Mouse (Mus musculus) limb, embryonic 15.5 days (tissue): ENCODE results near the gene Prrxl1. TPM values are rescaled to one million over a fixed set of nuclear protein-coding genes. Genes with fewer than 3 reads are reported as not detected.

ENCODE experiments used
- ATAC-seq: fragments of 200-750 bp; cut with Nextera tagmentation; 2 replicates; pipeline ENCODE4 v1.8.0; 2017; ENCODE audit warnings: low read depth, moderate TSS enrichment; ENCODE audit not compliant: insufficient number of reproducible peaks, low FRiP score, low TSS enrichment
- H3K27ac ChIP-seq: fragments of 300-500 bp; sonication (generic); 2 replicates; pipeline ENCODE4 v1.5.1; 2015; ENCODE audit warnings: moderate library complexity, mild to moderate bottlenecking, inconsistent platforms
- H3K27me3 ChIP-seq: fragments of 300-500 bp; sonication (generic); 2 replicates; pipeline ENCODE4 v1.6.1; 2015; ENCODE audit warnings: inconsistent platforms
- H3K36me3 ChIP-seq: fragments of 300-500 bp; sonication (generic); 2 replicates; pipeline ENCODE4 v1.6.1; 2015; ENCODE audit warnings: inconsistent platforms
- H3K4me1 ChIP-seq: fragments of 300-500 bp; sonication (generic); 2 replicates; pipeline ENCODE4 v1.6.1; 2015; ENCODE audit warnings: inconsistent platforms
- H3K4me2 ChIP-seq: fragments of 300-500 bp; sonication (generic); 2 replicates; pipeline ENCODE4 v1.6.1; 2015; ENCODE audit warnings: mild to moderate bottlenecking, inconsistent platforms
- H3K4me3 ChIP-seq: fragments of 300-500 bp; sonication (generic); 2 replicates; pipeline ENCODE4 v1.5.1; 2015; ENCODE audit warnings: mild to moderate bottlenecking, inconsistent platforms
- H3K9ac ChIP-seq: fragments of 300-500 bp; sonication (generic); 2 replicates; pipeline ENCODE4 v1.6.1; 2015; ENCODE audit warnings: inconsistent platforms
- H3K9me3 ChIP-seq: fragments of 300-500 bp; sonication (generic); 2 replicates; pipeline ENCODE4 v1.6.1; 2016; ENCODE audit warnings: inconsistent platforms
- WGBS: fragments of 180-500 bp; shearing (Covaris S2); methylation state at CpG from one replicate; pipeline ENCODE4 v1.1.7; 2015; 5-methylcytosine and 5-hydroxymethylcytosine counted together
- polyA plus RNA-seq: library from polyadenylated mRNA; unstranded; fragments of >200 nt; fragmentation: Nextera tagmentation; extraction: Ambion mirVana; gene quantifications from 2 replicates; pipeline ENCODE4 v1.2.1, GENCODE M21; 2015

Prrxl1 gene
- polyA plus RNA-seq, 1 experiment from 2014 or later, result 0.06 TPM

- Histone ChIP-seq H3K36me3 (no peaks in the 10 kb centered on the region), H3K9me3 (no peaks in the 10 kb centered on the region), H3K9ac (no peak overlapping the region), H3K4me1 (peaks cover 27% of the 10 kb centered on the region), H3K4me3 (peak overlapping the region; percentile 25), H3K4me2 (peak overlapping the region; percentile 36), H3K27ac (no peak overlapping the region), H3K27me3 (peaks cover 96% of the 10 kb centered on the region)
- under 1% methylated on average over 78 of the region's 78 CpGs for WGBS
- 0 out of 2 replicates have a peak, but pooled peaks have one; percentile 65 for ATAC-seq
Observed at GRCm38 (mm10) chr14:32597232-32598231, 1.7 kb upstream of the Prrxl1 start.

GRCm38 (mm10) chr14:32598437-32599219 lies 579 bp upstream of the Prrxl1 start:
- H3K9ac ChIP-seq, result no peak overlapping the region
- peaks cover 97% of the 10 kb centered on the region for H3K27me3 ChIP-seq
- 5% methylated on average over 23 of the region's 23 CpGs for WGBS
- H3K4me3 ChIP-seq, result no peak overlapping the region
- ATAC-seq, result no peak
- no peaks in the 10 kb centered on the region for H3K9me3 ChIP-seq
- no peaks in the 10 kb centered on the region for H3K36me3 ChIP-seq
- peaks cover 27% of the 10 kb centered on the region for H3K4me1 ChIP-seq
- no peak overlapping the region for H3K27ac ChIP-seq
- H3K4me2 ChIP-seq, result no peak overlapping the region

- Histone ChIP-seq H3K9me3 (no peaks in the 10 kb centered on the region), H3K27me3 (peaks cover 97% of the 10 kb centered on the region), H3K27ac (no peak overlapping the region), H3K9ac (no peak overlapping the region), H3K36me3 (no peaks in the 10 kb centered on the region), H3K4me1 (peaks cover 27% of the 10 kb centered on the region), H3K4me3 (no peak overlapping the region), H3K4me2 (no peak overlapping the region)
- WGBS, result 2% methylated on average over 16 of the region's 16 CpGs
- ATAC-seq, result no peak
Observed at GRCm38 (mm10) chr14:32600110-32600509, 903 bp downstream of the Prrxl1 start.

GRCm38 (mm10) chr14:32605508-32605907 lies 6.3 kb downstream of the Prrxl1 start:
- Histone ChIP-seq H3K9ac (no peak overlapping the region), H3K27ac (no peak overlapping the region), H3K4me2 (no peak overlapping the region), H3K4me1 (no peaks in the 10 kb centered on the region), H3K27me3 (peaks cover 55% of the 10 kb centered on the region), H3K9me3 (no peaks in the 10 kb centered on the region), H3K36me3 (no peaks in the 10 kb centered on the region), H3K4me3 (no peak overlapping the region)
- 48% methylated on average over 15 of the region's 15 CpGs for WGBS
- no peak for ATAC-seq

- H3K4me1 ChIP-seq, result no peaks in the 10 kb centered on the region
- H3K27me3 ChIP-seq, result peaks cover 47% of the 10 kb centered on the region
- no peak overlapping the region for H3K27ac ChIP-seq
- H3K9ac ChIP-seq, result no peak overlapping the region
- WGBS, result 77% methylated on average over 8 of the region's 8 CpGs
- ATAC-seq, result no peak
- H3K4me3 ChIP-seq, result no peak overlapping the region
- H3K4me2 ChIP-seq, result no peak overlapping the region
- no peaks in the 10 kb centered on the region for H3K36me3 ChIP-seq
- H3K9me3 ChIP-seq, result no peaks in the 10 kb centered on the region
Observed at GRCm38 (mm10) chr14:32606316-32606715, 7.1 kb downstream of the Prrxl1 start.

GRCm38 (mm10) chr14:32609392-32609791 lies 10.2 kb downstream of the Prrxl1 start:
- no peak overlapping the region for H3K4me3 ChIP-seq
- no peaks in the 10 kb centered on the region for H3K36me3 ChIP-seq
- H3K9me3 ChIP-seq, result no peaks in the 10 kb centered on the region
- peaks cover 18% of the 10 kb centered on the region for H3K27me3 ChIP-seq
- no peak overlapping the region for H3K9ac ChIP-seq
- H3K4me2 ChIP-seq, result no peak overlapping the region
- no peaks in the 10 kb centered on the region for H3K4me1 ChIP-seq
- ATAC-seq, result no peak
- 24% methylated on average over 3 of the region's 3 CpGs for WGBS
- no peak overlapping the region for H3K27ac ChIP-seq

- H3K4me2 ChIP-seq, result no peak overlapping the region
- H3K4me1 ChIP-seq, result no peaks in the 10 kb centered on the region
- H3K9me3 ChIP-seq, result no peaks in the 10 kb centered on the region
- ATAC-seq, result no peak
- H3K9ac ChIP-seq, result no peak overlapping the region
- 83% methylated on average over 5 of the region's 5 CpGs for WGBS
- no peak overlapping the region for H3K27ac ChIP-seq
- H3K36me3 ChIP-seq, result no peaks in the 10 kb centered on the region
- H3K27me3 ChIP-seq, result no peaks in the 10 kb centered on the region
- no peak overlapping the region for H3K4me3 ChIP-seq
Observed at GRCm38 (mm10) chr14:32617253-32617652, 18.0 kb downstream of the Prrxl1 start.

GRCm38 (mm10) chr14:32624245-32624644 lies 25.0 kb downstream of the Prrxl1 start:
- Histone ChIP-seq H3K27ac (no peak overlapping the region), H3K9me3 (no peaks in the 10 kb centered on the region), H3K4me3 (no peak overlapping the region), H3K4me2 (no peak overlapping the region), H3K9ac (no peak overlapping the region), H3K27me3 (no peaks in the 10 kb centered on the region), H3K4me1 (no peaks in the 10 kb centered on the region), H3K36me3 (no peaks in the 10 kb centered on the region)
- ATAC-seq, result no peak
- WGBS, result 80% methylated on average over 3 of the region's 3 CpGs

- H3K9ac ChIP-seq, result no peak overlapping the region
- 89% methylated on average over 7 of the region's 7 CpGs for WGBS
- no peaks in the 10 kb centered on the region for H3K9me3 ChIP-seq
- H3K27ac ChIP-seq, result no peak overlapping the region
- ATAC-seq, result no peak
- no peaks in the 10 kb centered on the region for H3K36me3 ChIP-seq
- H3K4me1 ChIP-seq, result no peaks in the 10 kb centered on the region
- H3K4me2 ChIP-seq, result no peak overlapping the region
- no peak overlapping the region for H3K4me3 ChIP-seq
- no peaks in the 10 kb centered on the region for H3K27me3 ChIP-seq
Observed at GRCm38 (mm10) chr14:32624811-32625210, 25.6 kb downstream of the Prrxl1 start.

GRCm38 (mm10) chr14:32627271-32627670 lies 28.1 kb downstream of the Prrxl1 start:
- H3K4me1 ChIP-seq, result no peaks in the 10 kb centered on the region
- H3K4me2 ChIP-seq, result no peak overlapping the region
- no peak overlapping the region for H3K27ac ChIP-seq
- no peaks in the 10 kb centered on the region for H3K27me3 ChIP-seq
- H3K36me3 ChIP-seq, result no peaks in the 10 kb centered on the region
- ATAC-seq, result no peak
- no peaks in the 10 kb centered on the region for H3K9me3 ChIP-seq
- WGBS, result 41% methylated on average over 2 of the region's 2 CpGs
- no peak overlapping the region for H3K4me3 ChIP-seq
- H3K9ac ChIP-seq, result no peak overlapping the region

- 0 out of 2 replicates have a peak overlapping the region, but pooled peaks have one; percentile 2 for H3K4me2 ChIP-seq
- no peaks in the 10 kb centered on the region for H3K4me1 ChIP-seq
- H3K27ac ChIP-seq, result no peak overlapping the region
- no peak overlapping the region for H3K9ac ChIP-seq
- no peaks in the 10 kb centered on the region for H3K36me3 ChIP-seq
- WGBS, result 45% methylated on average over 10 of the region's 10 CpGs
- no peaks in the 10 kb centered on the region for H3K27me3 ChIP-seq
- ATAC-seq, result no peak
- H3K4me3 ChIP-seq, result no peak overlapping the region
- H3K9me3 ChIP-seq, result no peaks in the 10 kb centered on the region
Observed at GRCm38 (mm10) chr14:32628584-32628983, 29.4 kb downstream of the Prrxl1 start.
